Mouse (Mus musculus) midbrain, postnatal 0 days (tissue): ENCODE measurements around the gene Tmem251. TPM values are rescaled to one million over a fixed set of nuclear protein-coding genes. Genes with fewer than 3 reads are reported as not detected.

Source experiments
- ATAC-seq: fragments of 200-750 bp; cut with Nextera tagmentation; 2 replicates; pipeline ENCODE4 v1.8.0; 2017; ENCODE audit warnings: moderate number of reproducible peaks, mild to moderate bottlenecking, moderate TSS enrichment, moderate library complexity; ENCODE audit not compliant: low FRiP score
- DNase-seq: peaks from one replicate; pipeline ENCODE4 v3.0.0-alpha.2; 2015; ENCODE audit warnings: low spot score
- H3K27ac ChIP-seq: fragments of 300-500 bp; sonication (generic); 2 replicates; pipeline ENCODE4 v1.5.1; 2014; ENCODE audit warnings: low read depth, mild to moderate bottlenecking, low read length, mixed read lengths
- H3K27me3 ChIP-seq: fragments of 300-500 bp; sonication (generic); 2 replicates; pipeline ENCODE4 v1.6.1; 2014; ENCODE audit warnings: low read length, control low read depth, mixed read lengths; ENCODE audit not compliant: insufficient read depth
- H3K36me3 ChIP-seq: fragments of 300-500 bp; sonication (generic); 2 replicates; pipeline ENCODE4 v1.6.1; 2014; ENCODE audit warnings: low read length, control low read depth, mixed read lengths; ENCODE audit not compliant: insufficient read depth
- H3K4me1 ChIP-seq: fragments of 300-500 bp; sonication (generic); 2 replicates; pipeline ENCODE4 v1.6.1; 2014; ENCODE audit warnings: mild to moderate bottlenecking, control low read depth, antibody characterized with exemption, low read length, mixed read lengths; ENCODE audit not compliant: insufficient read depth
- H3K4me2 ChIP-seq: fragments of 300-500 bp; sonication (generic); 2 replicates; pipeline ENCODE4 v1.6.1; 2014; ENCODE audit warnings: low read depth, mild to moderate bottlenecking, low read length, mixed read lengths; ENCODE audit not compliant: poor library complexity, severe bottlenecking
- H3K4me3 ChIP-seq: fragments of 300-500 bp; sonication (generic); 2 replicates; pipeline ENCODE4 v1.5.1; 2014; ENCODE audit warnings: low read depth, mild to moderate bottlenecking, low read length, moderate library complexity
- H3K9ac ChIP-seq: fragments of 300-500 bp; sonication (generic); replicated peaks from 2 replicates; pipeline ENCODE4 v1.6.1; 2014; ENCODE audit warnings: mild to moderate bottlenecking, low read length, moderate library complexity, mixed read lengths; ENCODE audit not compliant: poor library complexity, severe bottlenecking
- H3K9me3 ChIP-seq: fragments of 300-500 bp; sonication (generic); 2 replicates; pipeline ENCODE4 v1.6.1; 2016; ENCODE audit warnings: low read length, control low read depth
- CTCF ChIP-seq: IDR thresholded peaks from 2 replicates; pipeline ENCODE4 v1.5.1; 2016; ENCODE audit warnings: antibody characterized with exemption, mild to moderate bottlenecking
- WGBS: fragments of 180-500 bp; shearing (Covaris S2); extraction: QIAGEN DNeasy Blood & Tissue Kit; methylation state at CpG from one replicate; pipeline ENCODE4 v1.1.7; 2014; 5-methylcytosine and 5-hydroxymethylcytosine counted together
- polyA plus RNA-seq: library from polyadenylated mRNA; unstranded; fragments of >200 nt; fragmentation: Nextera tagmentation; extraction: Ambion mirVana; gene quantifications from 2 replicates; pipeline ENCODE4 v1.2.1, GENCODE M21; 2015
- total RNA-seq: library from RNA; depleted of rRNA; stranded (reverse); fragments of >200 nt; gene quantifications from 2 replicates; pipeline ENCODE4 v1.2.3, GENCODE M21; 2014

The Tmem251 gene
- total and polyA plus RNA-seq, 2 experiments from 2014 or later, result 6.2 to 11.9 TPM

- Histone ChIP-seq H3K27me3 (no peaks in the 10 kb centered on the region), H3K27ac (no peak overlapping the region), H3K4me3 (no peak overlapping the region), H3K36me3 (no peaks in the 10 kb centered on the region), H3K4me1 (no peaks in the 10 kb centered on the region; the same call in 1 of the 2 replicates), H3K9me3 (no peaks in the 10 kb centered on the region), H3K9ac (no peak overlapping the region), H3K4me2 (peak overlapping the region; percentile 18; the same call in 1 of the 2 replicates)
- DNase-seq (peak; percentile 81), ATAC-seq (peak; percentile 76; the same call in 1 of the 2 replicates)
- WGBS, result 28% methylated on average over 13 of the region's 13 CpGs
- peak; percentile 89 for TF ChIP-seq CTCF
These were observed 23.8 kb upstream of the Tmem251 start for GRCm38 (mm10) chr12:102719552-102720315.

- WGBS, result 59% methylated on average over 11 of the region's 11 CpGs
- ATAC-seq, result no peak
These were observed 21.1 kb upstream of the Tmem251 start for GRCm38 (mm10) chr12:102722451-102722850.

GRCm38 (mm10) chr12:102722966-102723365 is 20.6 kb upstream of the Tmem251 start:
- Histone ChIP-seq H3K36me3 (no peaks in the 10 kb centered on the region), H3K4me3 (no peak overlapping the region), H3K9ac (no peak overlapping the region), H3K9me3 (no peaks in the 10 kb centered on the region), H3K4me1 (no peaks in the 10 kb centered on the region; the same call in 1 of the 2 replicates), H3K4me2 (no peak overlapping the region), H3K27ac (no peak overlapping the region), H3K27me3 (no peaks in the 10 kb centered on the region)
- no peak for TF ChIP-seq CTCF
- DNase-seq, result no peak
- no peak for ATAC-seq
- 68% methylated on average over 8 of the region's 8 CpGs for WGBS

More at GRCm38 (mm10) chr12:102722451-102722850, 21.1 kb upstream of the Tmem251 start:
- no peak for DNase-seq
- Histone ChIP-seq H3K36me3 (no peaks in the 10 kb centered on the region), H3K9me3 (no peaks in the 10 kb centered on the region), H3K9ac (no peak overlapping the region), H3K4me3 (no peak overlapping the region), H3K4me2 (no peak overlapping the region), H3K4me1 (no peaks in the 10 kb centered on the region; the same call in 1 of the 2 replicates), H3K27ac (no peak overlapping the region), H3K27me3 (no peaks in the 10 kb centered on the region)
- no peak for TF ChIP-seq CTCF

- H3K4me1 ChIP-seq, result no peaks in the 10 kb centered on the region; the same call in 1 of the 2 replicates
- no peak overlapping the region for H3K9ac ChIP-seq
- no peaks in the 10 kb centered on the region for H3K27me3 ChIP-seq
- no peaks in the 10 kb centered on the region for H3K36me3 ChIP-seq
- H3K4me2 ChIP-seq, result no peak overlapping the region
- H3K4me3 ChIP-seq, result no peak overlapping the region
- no peak for ATAC-seq
- H3K27ac ChIP-seq, result no peak overlapping the region
- H3K9me3 ChIP-seq, result no peaks in the 10 kb centered on the region
- TF ChIP-seq CTCF, result no peak
- peak; percentile 64 for DNase-seq
- 67% methylated on average over 6 of the region's 6 CpGs for WGBS
These were observed 19.7 kb upstream of the Tmem251 start for GRCm38 (mm10) chr12:102723861-102724260.

- ATAC-seq (no peak), DNase-seq (no peak)
- Histone ChIP-seq H3K4me2 (no peak overlapping the region), H3K9me3 (no peaks in the 10 kb centered on the region), H3K27me3 (no peaks in the 10 kb centered on the region), H3K9ac (no peak overlapping the region), H3K4me3 (no peak overlapping the region), H3K4me1 (peaks cover 3% of the 10 kb centered on the region; the same call in 1 of the 2 replicates), H3K27ac (no peak overlapping the region), H3K36me3 (no peaks in the 10 kb centered on the region)
- 94% methylated on average over 6 of the region's 6 CpGs for WGBS
- TF ChIP-seq CTCF, result no peak
These were observed 18.4 kb upstream of the Tmem251 start for GRCm38 (mm10) chr12:102725146-102725545.

- DNase-seq (no peak), ATAC-seq (no peak)
- no peak for TF ChIP-seq CTCF
- Histone ChIP-seq H3K27me3 (no peaks in the 10 kb centered on the region), H3K9me3 (no peaks in the 10 kb centered on the region), H3K9ac (no peak overlapping the region), H3K36me3 (no peaks in the 10 kb centered on the region), H3K4me2 (no peak overlapping the region), H3K27ac (no peak overlapping the region), H3K4me3 (no peak overlapping the region), H3K4me1 (peaks cover 8% of the 10 kb centered on the region; the same call in 1 of the 2 replicates)
- WGBS, result 85% methylated on average over 7 of the region's 7 CpGs
These were observed 17.8 kb upstream of the Tmem251 start for GRCm38 (mm10) chr12:102725761-102726175.
